Mouse (Mus musculus) hindbrain, embryonic 13.5 days (tissue): Measurements from ENCODE around the gene Prpf8. TPM values are rescaled to one million over a fixed set of nuclear protein-coding genes. Genes with fewer than 3 reads are reported as not detected.

Experiments
- ATAC-seq: fragments of 200-750 bp; cut with Nextera tagmentation; 2 replicates; pipeline ENCODE4 v1.8.0; 2017; ENCODE audit warnings: moderate TSS enrichment; ENCODE audit not compliant: low FRiP score
- H3K27ac ChIP-seq: fragments of 300-500 bp; sonication (generic); 2 replicates; pipeline ENCODE4 v1.5.1; 2015; ENCODE audit warnings: inconsistent platforms, mild to moderate bottlenecking, moderate library complexity
- H3K27me3 ChIP-seq: fragments of 300-500 bp; sonication (generic); 2 replicates; pipeline ENCODE4 v1.6.1; 2015; ENCODE audit warnings: mild to moderate bottlenecking, inconsistent platforms
- H3K36me3 ChIP-seq: fragments of 300-500 bp; sonication (generic); 2 replicates; pipeline ENCODE4 v1.6.1; 2015; ENCODE audit warnings: mild to moderate bottlenecking, inconsistent platforms
- H3K4me1 ChIP-seq: fragments of 300-500 bp; sonication (generic); replicated peaks from 2 replicates; pipeline ENCODE4 v1.6.1; 2015; ENCODE audit warnings: inconsistent platforms
- H3K4me2 ChIP-seq: fragments of 300-500 bp; sonication (generic); 2 replicates; pipeline ENCODE4 v1.6.1; 2015; ENCODE audit warnings: inconsistent platforms, mild to moderate bottlenecking, moderate library complexity
- H3K4me3 ChIP-seq: fragments of 300-500 bp; sonication (generic); 2 replicates; pipeline ENCODE4 v1.5.1; 2015; ENCODE audit warnings: mild to moderate bottlenecking, inconsistent platforms
- H3K9ac ChIP-seq: fragments of 300-500 bp; sonication (generic); 2 replicates; pipeline ENCODE4 v1.6.1; 2015; ENCODE audit warnings: mild to moderate bottlenecking, inconsistent platforms
- H3K9me3 ChIP-seq: fragments of 300-500 bp; sonication (generic); 2 replicates; pipeline ENCODE4 v1.6.1; 2016; ENCODE audit warnings: inconsistent platforms
- WGBS: fragments of 180-500 bp; shearing (Covaris S2); methylation state at CpG from one replicate; pipeline ENCODE4 v1.1.7; 2015; 5-methylcytosine and 5-hydroxymethylcytosine counted together
- polyA plus RNA-seq: library from polyadenylated mRNA; unstranded; fragments of >200 nt; fragmentation: Nextera tagmentation; extraction: Ambion mirVana; gene quantifications from 2 replicates; pipeline ENCODE4 v1.2.1, GENCODE M21; 2015

Gene Prpf8
- polyA plus RNA-seq, 1 experiment from 2014 or later: 49.2 TPM

- no peak overlapping the region for H3K27ac ChIP-seq
- no peaks in the 10 kb centered on the region for H3K9me3 ChIP-seq
- H3K27me3 ChIP-seq: 0 out of 2 replicates have a peak, but pooled peaks cover 19% of the 10 kb centered on the region
- no peak overlapping the region for H3K4me3 ChIP-seq
- ATAC-seq: no peak
- no peak overlapping the region for H3K4me2 ChIP-seq
- peaks cover 9% of the 10 kb centered on the region for H3K36me3 ChIP-seq
- 88% methylated on average over 3 of the region's 3 CpGs for whole genome bisulfite sequencing
- H3K4me1 ChIP-seq: peaks cover 8% of the 10 kb centered on the region
- no peak overlapping the region for H3K9ac ChIP-seq
These were observed 15.9 kb upstream of the Prpf8 start for GRCm38 (mm10) chr11:75470675-75471074.

GRCm38 (mm10) chr11:75472469-75473081, 14.0 kb upstream of the Prpf8 start:
- no peak for ATAC-seq
- Histone ChIP-seq H3K9ac (no peak overlapping the region), H3K4me3 (no peak overlapping the region), H3K36me3 (no peaks in the 10 kb centered on the region), H3K27me3 (0 out of 2 replicates have a peak, but pooled peaks cover 18% of the 10 kb centered on the region), H3K4me2 (no peak overlapping the region), H3K27ac (no peak overlapping the region), H3K4me1 (peaks cover 6% of the 10 kb centered on the region), H3K9me3 (no peaks in the 10 kb centered on the region)
- 88% methylated on average over 11 of the region's 11 CpGs for WGBS

- WGBS: 65% methylated on average over 7 of the region's 7 CpGs
- no peak for ATAC-seq
- no peaks in the 10 kb centered on the region for H3K4me1 ChIP-seq
- H3K27ac ChIP-seq: no peak overlapping the region
- H3K36me3 ChIP-seq: no peaks in the 10 kb centered on the region
- no peaks in the 10 kb centered on the region for H3K9me3 ChIP-seq
- H3K27me3 ChIP-seq: 0 out of 2 replicates have a peak, but pooled peaks cover 11% of the 10 kb centered on the region
- no peak overlapping the region for H3K9ac ChIP-seq
- no peak overlapping the region for H3K4me2 ChIP-seq
- no peak overlapping the region for H3K4me3 ChIP-seq
These were observed 13.2 kb upstream of the Prpf8 start for GRCm38 (mm10) chr11:75473376-75473775.

- H3K4me2 ChIP-seq: peak overlapping the region; percentile 44
- H3K36me3 ChIP-seq: peaks cover 19% of the 10 kb centered on the region
- ATAC-seq: peak; percentile 52
- H3K27me3 ChIP-seq: 0 out of 2 replicates have a peak, but pooled peaks cover 12% of the 10 kb centered on the region
- H3K9ac ChIP-seq: no peak overlapping the region
- H3K9me3 ChIP-seq: no peaks in the 10 kb centered on the region
- H3K4me1 ChIP-seq: peaks cover 17% of the 10 kb centered on the region
- peak overlapping the region; percentile 99; the same call in 1 of the 2 replicates for H3K4me3 ChIP-seq
- WGBS: 28% methylated on average over 3 of the region's 3 CpGs
- peak overlapping the region; percentile 52; the same call in 1 of the 2 replicates for H3K27ac ChIP-seq
These were observed 424 bp upstream of the Prpf8 start for GRCm38 (mm10) chr11:75486192-75486591.

- peaks cover 17% of the 10 kb centered on the region for H3K4me1 ChIP-seq
- ATAC-seq: no peak
- peak overlapping the region; percentile 99 for H3K4me3 ChIP-seq
- H3K27ac ChIP-seq: peak overlapping the region; percentile 87; the same call in 1 of the 2 replicates
- H3K27me3 ChIP-seq: 0 out of 2 replicates have a peak, but pooled peaks cover 12% of the 10 kb centered on the region
- 46% methylated on average over 6 of the region's 6 CpGs for WGBS
- peak overlapping the region; percentile 97 for H3K9ac ChIP-seq
- no peaks in the 10 kb centered on the region for H3K9me3 ChIP-seq
- H3K36me3 ChIP-seq: peaks cover 32% of the 10 kb centered on the region
- H3K4me2 ChIP-seq: peak overlapping the region; percentile 98
These were observed 880 bp downstream of the Prpf8 start for GRCm38 (mm10) chr11:75487496-75487895.

GRCm38 (mm10) chr11:75494296-75495049, 7.9 kb downstream of the Prpf8 start:
- H3K27me3 ChIP-seq: no peaks in the 10 kb centered on the region
- no peaks in the 10 kb centered on the region for H3K4me1 ChIP-seq
- 95% methylated on average over 10 of the region's 10 CpGs for WGBS
- H3K9ac ChIP-seq: no peak overlapping the region
- no peak overlapping the region for H3K4me2 ChIP-seq
- no peaks in the 10 kb centered on the region for H3K9me3 ChIP-seq
- no peak overlapping the region for H3K4me3 ChIP-seq
- no peak overlapping the region for H3K27ac ChIP-seq
- peaks cover 99% of the 10 kb centered on the region for H3K36me3 ChIP-seq
- ATAC-seq: no peak

- 83% methylated on average over 1 of the region's 1 CpGs for WGBS
- no peak for ATAC-seq
- no peak overlapping the region for H3K4me2 ChIP-seq
- H3K9me3 ChIP-seq: no peaks in the 10 kb centered on the region
- no peak overlapping the region for H3K27ac ChIP-seq
- no peaks in the 10 kb centered on the region for H3K27me3 ChIP-seq
- H3K4me1 ChIP-seq: no peaks in the 10 kb centered on the region
- peaks cover 99% of the 10 kb centered on the region for H3K36me3 ChIP-seq
- H3K4me3 ChIP-seq: no peak overlapping the region
- no peak overlapping the region for H3K9ac ChIP-seq
These were observed 11.5 kb downstream of the Prpf8 start for GRCm38 (mm10) chr11:75498126-75498525.

GRCm38 (mm10) chr11:75508162-75508561, 21.5 kb downstream of the Prpf8 start:
- H3K27me3 ChIP-seq: no peaks in the 10 kb centered on the region
- peaks cover 15% of the 10 kb centered on the region for H3K4me1 ChIP-seq
- no peak overlapping the region for H3K4me3 ChIP-seq
- no peak overlapping the region for H3K9ac ChIP-seq
- no peak overlapping the region for H3K4me2 ChIP-seq
- ATAC-seq: no peak
- H3K9me3 ChIP-seq: no peaks in the 10 kb centered on the region
- peaks cover 74% of the 10 kb centered on the region for H3K36me3 ChIP-seq
- WGBS: 95% methylated on average over 4 of the region's 4 CpGs
- no peak overlapping the region for H3K27ac ChIP-seq

- Histone ChIP-seq H3K4me2 (no peak overlapping the region), H3K9ac (0 out of 2 replicates have a peak overlapping the region, but pooled peaks have one; percentile 73), H3K36me3 (peaks cover 66% of the 10 kb centered on the region), H3K4me1 (peaks cover 15% of the 10 kb centered on the region), H3K4me3 (no peak overlapping the region), H3K9me3 (no peaks in the 10 kb centered on the region), H3K27me3 (no peaks in the 10 kb centered on the region), H3K27ac (no peak overlapping the region)
- ATAC-seq: no peak
- WGBS: 83% methylated on average over 8 of the region's 8 CpGs
These were observed 22.3 kb downstream of the Prpf8 start for GRCm38 (mm10) chr11:75508904-75509303.

- peak; percentile 86 for ATAC-seq
- Histone ChIP-seq H3K4me3 (peak within 1 kb of the TSS; percentile 50), H3K36me3 (peaks cover 55% of the 10 kb centered on the region), H3K27me3 (no peaks in the 10 kb centered on the region), H3K9ac (peak within 1 kb of the TSS; percentile 73), H3K4me2 (peak within 1 kb of the TSS; percentile 76), H3K4me1 (peaks cover 15% of the 10 kb centered on the region), H3K27ac (peak within 1 kb of the TSS; percentile 76), H3K9me3 (no peaks in the 10 kb centered on the region)
- WGBS: 2% methylated on average over 43 of the region's 43 CpGs
These were observed 23.4 kb downstream of the Prpf8 start, which contains the start of gene Rilp for GRCm38 (mm10) chr11:75509741-75510626. Gene Rilp (plus strand): TSS chr11:75510094.

- WGBS: 2% methylated on average over 24 of the region's 24 CpGs
- Histone ChIP-seq H3K27ac (peak overlapping the region; percentile 76), H3K36me3 (peaks cover 51% of the 10 kb centered on the region), H3K9ac (peak overlapping the region; percentile 73), H3K9me3 (no peaks in the 10 kb centered on the region), H3K4me1 (peaks cover 15% of the 10 kb centered on the region), H3K4me2 (peak overlapping the region; percentile 76), H3K4me3 (peak overlapping the region; percentile 50), H3K27me3 (no peaks in the 10 kb centered on the region)
- ATAC-seq: peak; percentile 93
These were observed 24.0 kb downstream of the Prpf8 start for GRCm38 (mm10) chr11:75510627-75510993.

- Histone ChIP-seq H3K27ac (no peak overlapping the region), H3K9ac (no peak overlapping the region), H3K4me1 (peaks cover 15% of the 10 kb centered on the region), H3K27me3 (no peaks in the 10 kb centered on the region), H3K4me2 (no peak overlapping the region), H3K36me3 (peaks cover 45% of the 10 kb centered on the region), H3K9me3 (no peaks in the 10 kb centered on the region), H3K4me3 (no peak overlapping the region)
- WGBS: 90% methylated on average over 6 of the region's 6 CpGs
- no peak for ATAC-seq
These were observed 24.6 kb downstream of the Prpf8 start for GRCm38 (mm10) chr11:75511213-75511612.
